Mouse (Mus musculus): ENCODE measurements around the gene Glyatl3. TPM values are rescaled to one million over a fixed set of nuclear protein-coding genes. Genes with fewer than 3 reads are reported as not detected.

The Glyatl3 gene
- not detected in 2 replicates for polyA plus RNA-seq (2012; ENCODE audit: low replicate concordance)

DNA sequence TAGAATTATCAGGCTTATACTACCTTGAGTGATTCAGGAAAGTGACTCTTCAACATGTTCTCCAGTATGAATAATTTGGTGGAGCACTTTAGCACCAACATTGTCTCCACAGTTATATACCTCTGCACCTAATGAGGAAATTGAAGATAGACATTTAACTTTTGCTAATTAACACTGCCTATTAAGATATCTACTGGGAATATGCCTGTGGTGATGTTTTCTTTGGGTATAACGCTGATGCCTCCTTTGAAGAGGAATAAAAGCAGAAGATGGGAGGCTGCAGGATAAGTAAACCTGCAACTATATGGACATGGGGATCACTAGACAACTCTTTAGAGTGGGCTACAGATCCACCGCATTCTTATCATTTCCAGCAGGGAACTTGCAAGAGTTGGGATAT, at the start of gene Glyatl3:
Glyatl3 (minus strand) TSS at position 101 of the 400 bp plus-strand sequence.

DNA sequence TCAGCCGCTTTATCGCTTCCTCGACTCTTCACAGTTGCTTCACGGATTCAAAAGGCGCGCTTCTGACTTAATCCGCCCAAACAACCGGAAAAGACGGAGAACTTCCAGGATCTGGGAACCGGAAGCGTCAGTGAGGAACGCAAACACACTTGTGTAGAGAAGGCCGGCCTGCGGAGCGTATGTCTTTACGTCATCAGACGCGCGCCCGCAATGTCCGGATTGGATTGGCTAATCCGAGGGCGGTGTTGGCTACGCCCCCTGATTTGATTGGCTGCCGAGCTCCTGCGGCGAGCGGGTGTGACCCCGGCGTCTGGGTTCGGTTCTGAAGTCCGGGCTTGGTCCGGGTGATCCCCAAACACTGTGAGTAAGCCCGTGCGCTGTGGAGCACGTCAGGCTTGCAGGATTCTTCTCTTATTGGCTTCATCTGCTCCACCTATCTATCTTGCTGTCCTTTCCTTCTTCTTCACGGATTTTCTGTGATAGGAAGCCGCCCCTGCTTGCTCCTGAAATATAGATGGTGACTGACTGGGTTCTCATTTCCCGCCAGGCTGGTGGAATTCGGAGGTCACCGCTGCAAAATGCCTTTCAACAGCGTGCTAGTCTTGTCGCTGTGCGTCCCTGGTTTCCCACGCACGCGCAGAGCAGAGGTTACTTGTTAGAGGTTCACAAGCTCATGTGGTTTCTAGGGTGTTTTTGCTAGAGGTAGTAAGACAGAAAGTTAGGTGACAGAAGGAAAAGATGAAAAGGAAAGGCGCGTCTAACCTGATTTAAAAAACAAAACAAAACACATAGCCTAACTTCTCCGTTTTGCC, 20.5 kb upstream of the Glyatl3 start, which contains the start of the genes Mut and Cenpq:
Mut (plus strand) TSS at position 266 of the 812 bp plus-strand sequence.
Cenpq (minus strand) TSS at position 628 of the 812 bp plus-strand sequence.

DNA sequence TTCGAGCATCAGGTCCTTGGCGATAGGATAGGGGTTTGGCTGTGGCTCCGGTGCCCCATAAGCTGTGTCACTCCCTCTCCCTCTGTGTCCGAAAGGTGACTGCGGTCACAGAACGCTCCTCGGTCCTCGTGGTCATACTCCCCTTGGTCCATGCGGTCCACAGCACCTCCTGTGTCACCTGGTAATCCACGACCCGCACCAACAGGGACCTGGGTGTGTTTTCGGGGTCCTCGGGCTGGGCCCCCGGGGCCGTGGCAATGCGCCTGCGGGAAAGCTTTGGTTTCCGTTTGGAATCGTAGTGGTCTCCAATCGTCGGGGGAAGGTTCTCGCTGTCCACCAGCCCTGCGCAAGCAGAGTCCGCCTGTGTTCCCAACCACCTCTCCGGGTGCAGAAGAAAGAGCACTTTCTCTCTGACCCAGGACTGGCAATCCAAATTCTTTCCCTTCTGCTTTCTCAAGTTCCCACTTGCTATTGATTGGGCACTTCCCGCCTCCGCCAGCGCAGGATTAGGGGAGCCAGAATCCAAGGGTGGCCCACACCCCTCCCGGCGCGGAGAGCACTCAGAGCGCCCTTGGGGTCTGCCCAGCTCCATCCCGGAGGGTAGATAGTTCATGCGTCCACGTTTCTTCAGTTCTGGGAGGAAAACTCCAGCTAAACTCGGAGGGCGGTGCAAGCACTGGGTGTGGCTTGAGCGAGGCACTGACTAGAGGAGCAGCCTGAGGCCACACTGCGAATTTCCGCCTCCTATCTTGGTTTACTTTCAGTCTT, 34.0 kb downstream of the Glyatl3 start, which contains the start of gene 9130008F23Rik:
9130008F23Rik (minus strand) TSS at position 636 of the 768 bp plus-strand sequence.

Other genes starting within 250 kb of the Glyatl3 start
- gene Esp1, start 187.2 kb downstream of the Glyatl3 start, polyA plus RNA-seq (2012; ENCODE audit: low replicate concordance) = not detected in 2 replicates
- 0.19 TPM in 1 of 2 replicates, not detected in the other for gene Crisp2, start 107.3 kb downstream of the Glyatl3 start, polyA plus RNA-seq (2012; ENCODE audit: low replicate concordance)
- gene Rhag, start 103.2 kb downstream of the Glyatl3 start, polyA plus RNA-seq (2012; ENCODE audit: low replicate concordance) = 28.1 and 92.5 TPM in 2 replicates
- gene 9130008F23Rik, start 33.8 kb downstream of the Glyatl3 start, polyA plus RNA-seq (2012; ENCODE audit: low replicate concordance) = 0.41 TPM in 1 of 2 replicates, not detected in the other
- 0.14 and 3.8 TPM in 2 replicates for gene Mut, start 20.3 kb upstream of the Glyatl3 start, polyA plus RNA-seq (2012; ENCODE audit: low replicate concordance)
- gene Cenpq, start 20.7 kb upstream of the Glyatl3 start, polyA plus RNA-seq (2012; ENCODE audit: low replicate concordance) = 0.32 and 1.3 TPM in 2 replicates

All from leukemia stem cell, adult 10-12 weeks (primary cell).